Mouse (Mus musculus) midbrain, embryonic 15.5 days (tissue): ENCODE results near the gene Fam135a. TPM values are rescaled to one million over a fixed set of nuclear protein-coding genes. Genes with fewer than 3 reads are reported as not detected.
"Not testable (repeated sequence)": the region's sequence is repeated elsewhere in the genome, so short reads cannot be mapped to it uniquely, and the experiment has no call there.

Experiments used
- ATAC-seq: fragments of 200-750 bp; cut with Nextera tagmentation; replicated peaks from 2 replicates; pipeline ENCODE4 v1.8.0; 2017; ENCODE audit warnings: moderate TSS enrichment
- H3K27ac ChIP-seq: fragments of 300-500 bp; sonication (generic); 2 replicates; pipeline ENCODE4 v1.5.1; 2015; ENCODE audit warnings: mild to moderate bottlenecking, inconsistent platforms
- H3K27me3 ChIP-seq: fragments of 300-500 bp; sonication (generic); replicated peaks from 2 replicates; pipeline ENCODE4 v1.6.1; 2015; ENCODE audit warnings: inconsistent platforms
- H3K36me3 ChIP-seq: fragments of 300-500 bp; sonication (generic); replicated peaks from 2 replicates; pipeline ENCODE4 v1.6.1; 2015; ENCODE audit warnings: inconsistent platforms
- H3K4me1 ChIP-seq: fragments of 300-500 bp; sonication (generic); 2 replicates; pipeline ENCODE4 v1.6.1; 2015; ENCODE audit warnings: inconsistent platforms
- H3K4me2 ChIP-seq: fragments of 300-500 bp; sonication (generic); 2 replicates; pipeline ENCODE4 v1.6.1; 2015; ENCODE audit warnings: inconsistent platforms, mild to moderate bottlenecking, moderate library complexity
- H3K4me3 ChIP-seq: fragments of 300-500 bp; sonication (generic); 2 replicates; pipeline ENCODE4 v1.5.1; 2015; ENCODE audit warnings: mild to moderate bottlenecking, inconsistent platforms
- H3K9ac ChIP-seq: fragments of 300-500 bp; sonication (generic); 2 replicates; pipeline ENCODE4 v1.6.1; 2015; ENCODE audit warnings: mild to moderate bottlenecking, inconsistent platforms
- H3K9me3 ChIP-seq: fragments of 300-500 bp; sonication (generic); 2 replicates; pipeline ENCODE4 v1.6.1; 2016; ENCODE audit warnings: inconsistent platforms
- WGBS: fragments of 180-500 bp; shearing (Covaris S2); methylation state at CpG from one replicate; pipeline ENCODE4 v1.1.7; 2015; ENCODE audit warnings: mixed read lengths; 5-methylcytosine and 5-hydroxymethylcytosine counted together
- polyA plus RNA-seq: library from polyadenylated mRNA; unstranded; fragments of >200 nt; fragmentation: Nextera tagmentation; extraction: Ambion mirVana; gene quantifications from 2 replicates; pipeline ENCODE4 v1.2.1, GENCODE M21; 2015

Gene Fam135a
- polyA plus RNA-seq, 1 experiment from 2014 or later = 27.7 TPM

DNA sequence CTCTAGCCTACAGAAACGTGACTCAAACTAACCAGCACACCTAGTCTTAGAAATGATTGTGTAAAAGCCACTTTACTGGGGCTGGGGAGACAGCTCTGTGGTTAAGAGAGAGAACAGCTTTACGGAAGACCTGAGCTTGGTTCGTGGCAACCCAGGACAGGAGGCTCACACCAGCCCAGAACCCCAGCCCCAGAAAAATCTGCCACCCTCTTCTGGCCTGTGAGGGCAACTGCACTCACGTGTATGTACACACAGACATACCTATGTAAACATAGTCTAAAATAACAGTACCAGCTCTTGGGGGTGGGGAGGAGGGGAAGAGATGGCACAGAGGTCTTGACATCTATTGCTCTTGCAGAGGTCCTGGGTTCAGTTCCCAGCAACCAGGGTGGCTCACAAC is 104.7 kb downstream of the Fam135a start:
- Histone ChIP-seq H3K27me3 (no peaks in the 10 kb centered on the region), H3K4me3 (no peak overlapping the region), H3K36me3 (no peaks in the 10 kb centered on the region), H3K4me1 (no peaks in the 10 kb centered on the region), H3K9ac (no peak overlapping the region), H3K4me2 (no peak overlapping the region), H3K9me3 (no peaks in the 10 kb centered on the region), H3K27ac (no peak overlapping the region)
- WGBS = 90% methylated on average over 4 of the region's 4 CpGs
- no peak for ATAC-seq

DNA sequence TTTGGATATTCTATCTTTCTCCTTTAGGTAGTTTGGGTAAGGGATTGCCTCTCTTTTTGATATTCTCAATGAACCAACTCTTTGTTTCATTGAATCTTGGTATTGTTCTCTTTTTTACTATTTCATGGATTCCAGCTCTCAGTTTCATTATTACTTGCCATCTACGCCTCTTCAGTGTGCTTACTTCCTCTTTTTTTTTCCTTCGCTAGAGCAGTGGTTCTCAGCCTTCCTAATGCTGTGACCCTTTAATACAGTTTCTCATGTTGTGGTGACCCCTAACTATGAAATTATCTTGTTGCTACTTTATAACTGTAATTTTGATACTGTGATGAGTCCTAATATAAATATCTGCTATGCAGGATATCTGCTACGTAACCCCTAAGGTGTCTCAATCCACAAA is 117.0 kb downstream of the Fam135a start:
- Histone ChIP-seq H3K9me3 (no peaks in the 10 kb centered on the region), H3K27ac (no peak overlapping the region), H3K4me3 (no peak overlapping the region), H3K9ac (no peak overlapping the region), H3K4me1 (no peaks in the 10 kb centered on the region), H3K36me3 (no peaks in the 10 kb centered on the region), H3K4me2 (no peak overlapping the region), H3K27me3 (no peaks in the 10 kb centered on the region)
- WGBS = 95% methylated on average over 3 of the region's 3 CpGs
- ATAC-seq = no peak

DNA sequence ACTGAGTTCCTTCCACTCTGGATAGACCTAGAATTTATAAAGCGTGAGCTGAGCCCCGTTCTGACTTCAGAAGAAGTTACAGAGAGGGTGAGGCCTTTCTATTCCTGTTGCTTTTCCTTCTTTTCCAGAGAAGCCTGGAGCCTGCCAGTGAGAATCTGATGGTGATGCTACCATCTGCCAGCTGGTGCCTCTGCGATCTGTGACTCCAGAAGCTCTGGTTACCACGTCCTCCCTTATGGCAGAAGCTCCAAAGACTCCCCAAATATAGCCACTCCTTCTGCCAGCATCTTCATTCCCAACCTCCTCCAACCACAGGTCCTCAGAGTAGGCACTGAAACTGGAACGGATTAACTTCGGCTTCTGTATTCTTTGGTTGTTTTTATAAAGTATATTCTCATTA is 121.9 kb downstream of the Fam135a start:
- 85% methylated on average over 6 of the region's 6 CpGs for WGBS
- H3K27ac ChIP-seq = no peak overlapping the region
- H3K4me3 ChIP-seq = no peak overlapping the region
- no peaks in the 10 kb centered on the region for H3K9me3 ChIP-seq
- H3K9ac ChIP-seq = no peak overlapping the region
- no peak overlapping the region for H3K4me2 ChIP-seq
- no peaks in the 10 kb centered on the region for H3K36me3 ChIP-seq
- no peak for ATAC-seq
- no peaks in the 10 kb centered on the region for H3K4me1 ChIP-seq
- no peaks in the 10 kb centered on the region for H3K27me3 ChIP-seq

DNA sequence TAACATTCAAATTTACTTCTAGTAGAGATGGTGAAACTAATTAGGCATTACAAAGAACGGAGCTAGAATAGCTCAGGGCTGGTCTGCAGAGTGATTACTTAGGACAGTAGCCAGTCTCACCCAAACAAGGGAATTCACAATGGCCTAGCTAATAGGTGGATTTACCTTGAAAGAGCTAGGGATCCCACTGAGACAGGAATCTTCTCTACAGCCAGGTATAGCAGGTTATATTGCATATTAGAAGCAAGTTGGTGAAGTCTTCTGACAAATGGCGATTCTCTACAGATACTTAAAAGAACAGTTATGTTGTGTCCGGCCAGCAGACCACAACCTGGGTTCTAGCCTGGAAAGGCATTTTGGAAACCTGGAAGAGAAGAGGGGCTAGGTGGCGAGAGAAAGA is 129.0 kb downstream of the Fam135a start:
- not testable (repeated sequence) for ATAC-seq, H3K9me3 ChIP-seq, H3K4me1 ChIP-seq, H3K4me3 ChIP-seq, H3K27me3 ChIP-seq, H3K4me2 ChIP-seq, H3K27ac ChIP-seq, H3K36me3 ChIP-seq, H3K9ac ChIP-seq
- 95% methylated on average over 4 of the region's 4 CpGs for WGBS

DNA sequence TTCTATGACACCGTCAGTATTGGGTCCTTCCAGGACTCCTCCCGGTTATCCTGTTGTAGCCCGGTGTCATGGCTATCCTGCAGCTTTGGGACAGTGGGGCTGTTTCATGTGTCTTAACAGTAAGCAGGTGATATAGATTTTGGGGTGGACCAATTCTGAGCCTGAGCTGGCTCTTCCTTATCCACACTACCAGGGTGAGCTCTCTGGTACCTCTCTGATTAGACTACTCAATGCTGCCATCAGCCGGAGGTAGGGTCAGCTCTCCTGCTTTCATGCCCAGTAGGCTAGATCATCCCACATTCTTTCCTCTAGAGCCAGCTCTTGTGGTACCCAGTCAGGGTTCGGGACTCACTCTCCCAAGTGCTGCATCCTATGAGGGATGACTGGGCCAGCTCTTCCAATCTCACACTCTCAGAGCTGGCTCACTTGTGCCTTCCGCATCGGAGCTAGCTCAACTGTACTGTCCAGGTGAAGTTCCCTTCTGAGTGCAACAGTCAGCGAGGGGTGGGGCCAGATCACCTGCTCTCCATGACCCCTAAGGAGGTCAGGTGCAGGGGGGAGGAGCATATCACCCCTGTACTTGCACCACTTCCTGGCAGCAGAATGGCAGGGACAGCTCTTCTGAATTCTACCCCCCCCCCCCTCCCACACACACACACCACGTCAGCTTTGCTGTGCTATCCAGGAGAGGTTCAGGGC is 132.0 kb downstream of the Fam135a start:
- no peaks in the 10 kb centered on the region for H3K9me3 ChIP-seq
- ATAC-seq = no peak
- no peaks in the 10 kb centered on the region for H3K36me3 ChIP-seq
- no peaks in the 10 kb centered on the region for H3K27me3 ChIP-seq
- WGBS = 88% methylated on average over 9 of the region's 9 CpGs
- H3K4me3 ChIP-seq = no peak overlapping the region
- H3K9ac ChIP-seq = no peak overlapping the region
- H3K27ac ChIP-seq = no peak overlapping the region
- H3K4me2 ChIP-seq = no peak overlapping the region
- H3K4me1 ChIP-seq = no peaks in the 10 kb centered on the region

DNA sequence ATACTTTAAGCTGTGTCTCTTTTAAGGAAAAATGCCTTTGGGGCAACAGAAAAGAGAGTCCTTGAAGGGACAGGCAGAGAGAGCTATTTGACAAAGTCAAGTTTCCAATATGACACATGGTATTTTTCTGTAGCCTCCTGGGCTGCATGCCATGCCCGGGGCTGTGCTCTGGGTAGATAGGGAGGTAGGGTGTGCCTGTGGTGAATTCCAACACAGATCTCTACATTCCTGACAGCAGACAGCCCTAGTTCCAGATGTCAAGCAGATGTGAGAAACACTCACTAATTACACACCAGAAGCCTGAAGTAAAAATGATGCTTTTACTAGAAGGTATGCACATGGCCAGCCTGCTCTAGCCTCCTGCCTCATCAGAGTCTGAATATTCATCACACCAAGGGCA is 133.9 kb downstream of the Fam135a start:
- no peak for ATAC-seq
- H3K9ac ChIP-seq = no peak overlapping the region
- 71% methylated on average over 1 of the region's 1 CpGs for WGBS
- no peaks in the 10 kb centered on the region for H3K9me3 ChIP-seq
- no peak overlapping the region for H3K27ac ChIP-seq
- H3K27me3 ChIP-seq = no peaks in the 10 kb centered on the region
- no peaks in the 10 kb centered on the region for H3K36me3 ChIP-seq
- H3K4me3 ChIP-seq = no peak overlapping the region
- H3K4me1 ChIP-seq = no peaks in the 10 kb centered on the region
- H3K4me2 ChIP-seq = no peak overlapping the region

Other genes with a start within 250 kb of the Fam135a start
- 127 and 131 TPM in 2 replicates for gene Smap1, start 178.0 kb downstream of the Fam135a start, polyA plus RNA-seq
- 87.7 and 97.8 TPM in 2 replicates for gene Sdhaf4, start 94.7 kb downstream of the Fam135a start, polyA plus RNA-seq
- gene Col9a1, start 77.3 kb upstream of the Fam135a start, polyA plus RNA-seq = 1.1 and 1.2 TPM in 2 replicates